Mouse (Mus musculus): ENCODE measurements around the gene Cx3cr1.

The Cx3cr1 gene

DNA sequence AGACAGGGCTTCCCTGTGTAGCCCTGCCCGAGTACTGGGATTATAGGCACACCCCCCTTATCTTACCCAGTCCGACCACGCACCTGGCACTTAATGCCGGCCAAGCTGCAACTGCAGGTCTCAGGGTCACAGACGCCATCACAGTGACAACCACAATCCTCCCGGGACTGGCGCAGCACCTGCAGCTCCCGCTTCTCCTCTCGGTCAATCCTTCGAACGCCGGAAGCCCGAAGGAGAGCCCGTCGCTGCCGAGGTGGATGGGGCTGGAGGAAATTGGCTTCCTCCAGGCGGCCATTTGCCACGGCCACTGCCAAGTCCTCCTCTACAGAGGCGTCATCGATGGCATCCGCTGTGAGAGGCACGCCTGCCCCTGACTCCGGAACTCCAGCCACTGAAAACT lies 96.4 kb downstream of the Cx3cr1 start:
- DNase-seq = peak; percentile 76 to 79

DNA sequence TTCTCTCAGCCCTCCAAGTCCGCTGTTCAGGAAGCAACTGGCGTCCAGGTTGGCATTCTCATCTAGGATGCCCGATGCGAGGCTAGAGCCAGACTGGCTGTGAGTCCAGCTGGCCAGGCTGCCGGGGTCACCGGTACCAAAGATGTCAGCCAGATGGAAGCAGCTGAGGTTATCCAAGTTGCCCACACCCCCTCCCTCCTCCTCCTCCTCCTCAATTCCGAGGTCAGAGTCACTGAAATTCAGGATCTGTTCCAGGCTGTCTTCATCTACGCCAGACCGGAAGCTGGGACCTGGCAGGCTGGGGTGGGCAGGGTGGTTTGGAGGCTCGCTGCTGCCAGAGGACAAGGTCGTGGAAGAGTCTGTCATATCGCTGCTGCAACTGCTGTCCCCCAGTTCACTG lies 97.1 kb downstream of the Cx3cr1 start:
- peak; percentile 89 to 91 for DNase-seq

DNA sequence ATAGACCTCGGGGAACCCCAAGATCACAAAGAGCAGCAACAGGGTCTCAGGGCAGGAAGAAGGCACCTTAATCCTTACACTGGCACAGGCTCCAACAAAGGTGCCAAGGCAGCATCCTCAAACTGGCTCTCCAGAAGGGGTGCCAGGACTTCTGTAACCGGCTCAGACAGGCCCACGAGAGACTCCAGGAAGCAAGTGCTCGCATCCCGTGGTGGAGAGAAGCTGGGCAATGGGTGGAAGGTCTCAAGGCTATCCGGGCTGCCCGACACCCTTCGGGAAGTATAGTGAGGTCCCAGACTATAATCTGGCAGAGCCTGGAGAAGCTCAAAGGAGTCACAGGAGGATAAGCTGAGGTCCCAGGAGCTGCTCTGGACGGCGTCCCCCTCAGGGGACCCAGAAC lies 97.5 kb downstream of the Cx3cr1 start:
- peak; percentile 54 to 63 for DNase-seq

DNA sequence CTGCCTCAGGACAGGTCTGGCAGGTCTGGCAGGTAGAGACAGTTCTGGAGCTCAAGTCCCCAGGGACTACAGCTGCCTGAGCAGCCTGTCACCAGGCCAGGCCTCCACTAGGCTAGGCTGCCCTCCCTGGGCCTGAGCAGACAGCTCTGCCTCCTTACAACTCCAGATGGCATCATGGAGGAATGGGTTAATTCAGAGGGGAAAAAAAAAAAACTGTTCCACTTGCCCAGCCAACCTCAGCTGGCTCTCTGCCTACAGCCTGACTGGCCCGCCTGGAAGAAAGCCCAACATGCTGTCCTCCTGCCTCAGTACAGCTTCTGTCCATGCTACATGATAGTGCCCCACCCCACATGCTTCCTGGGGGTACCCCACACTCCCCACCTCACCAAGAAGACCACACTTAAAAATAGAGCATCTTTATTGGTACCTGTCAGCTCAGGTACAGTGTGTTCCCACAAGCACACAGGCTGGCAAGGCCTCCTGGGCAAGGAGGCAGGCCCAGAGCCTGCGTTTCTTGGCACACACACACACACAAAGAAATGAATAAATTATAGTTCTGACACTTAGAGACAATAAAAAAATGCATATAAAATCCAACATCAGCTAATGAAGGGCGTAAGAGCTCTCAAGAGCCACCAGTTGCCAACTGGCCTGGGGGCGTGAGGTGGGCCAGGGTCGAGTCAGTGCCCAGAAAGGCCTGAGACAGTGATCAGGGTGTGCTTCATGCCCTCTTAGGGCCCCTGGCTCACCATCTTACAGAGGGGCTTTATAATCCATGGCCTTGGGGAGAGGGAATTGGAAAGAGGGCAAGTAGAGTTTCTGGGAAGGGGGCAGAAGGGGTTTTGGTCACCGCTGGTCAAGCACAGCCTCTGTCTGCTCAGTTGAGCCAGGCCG lies 98.7 kb downstream of the Cx3cr1 start:
- DNase-seq = peak; percentile 97 to 98

DNA sequence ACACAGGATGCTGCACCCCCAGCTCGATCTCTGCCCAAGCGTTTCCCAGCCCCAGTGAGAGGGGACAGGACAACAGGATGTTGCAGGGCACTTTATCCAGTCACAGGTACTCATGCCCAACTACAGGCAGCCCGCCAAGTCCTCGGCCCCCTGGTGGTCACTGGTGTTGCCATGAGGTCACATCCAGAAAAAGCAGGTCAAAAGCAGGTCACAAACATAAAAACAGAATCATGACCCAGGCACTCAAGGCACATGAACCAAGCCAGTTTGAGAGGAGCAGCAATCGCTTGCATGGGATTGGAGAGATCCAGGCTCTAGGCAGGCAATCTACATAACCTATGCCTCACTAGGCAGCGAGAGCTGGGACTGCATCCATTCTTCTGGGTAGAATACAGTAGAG lies 99.5 kb downstream of the Cx3cr1 start:
- peak; percentile 84 to 87 for DNase-seq

DNA sequence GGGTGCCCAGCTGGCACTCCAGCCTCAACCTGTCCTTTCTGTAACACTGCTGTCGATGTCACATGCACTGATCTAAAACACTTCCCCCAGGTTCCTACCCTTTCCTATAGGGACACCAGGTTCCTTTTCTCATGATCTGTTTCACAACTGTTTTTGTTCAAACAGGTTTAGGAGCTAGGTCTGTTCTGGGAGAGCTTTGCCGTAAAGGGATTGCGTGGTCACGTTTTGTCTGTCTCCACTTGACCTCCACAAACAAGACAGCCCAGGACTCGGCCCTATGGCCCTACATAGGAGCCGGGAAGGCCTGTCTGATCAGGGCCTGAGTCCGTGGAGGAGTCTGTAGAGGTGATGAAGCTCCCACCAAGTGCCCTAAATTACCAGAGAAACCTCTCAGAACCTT lies 99.9 kb downstream of the Cx3cr1 start:
- DNase-seq = no peak

DNA sequence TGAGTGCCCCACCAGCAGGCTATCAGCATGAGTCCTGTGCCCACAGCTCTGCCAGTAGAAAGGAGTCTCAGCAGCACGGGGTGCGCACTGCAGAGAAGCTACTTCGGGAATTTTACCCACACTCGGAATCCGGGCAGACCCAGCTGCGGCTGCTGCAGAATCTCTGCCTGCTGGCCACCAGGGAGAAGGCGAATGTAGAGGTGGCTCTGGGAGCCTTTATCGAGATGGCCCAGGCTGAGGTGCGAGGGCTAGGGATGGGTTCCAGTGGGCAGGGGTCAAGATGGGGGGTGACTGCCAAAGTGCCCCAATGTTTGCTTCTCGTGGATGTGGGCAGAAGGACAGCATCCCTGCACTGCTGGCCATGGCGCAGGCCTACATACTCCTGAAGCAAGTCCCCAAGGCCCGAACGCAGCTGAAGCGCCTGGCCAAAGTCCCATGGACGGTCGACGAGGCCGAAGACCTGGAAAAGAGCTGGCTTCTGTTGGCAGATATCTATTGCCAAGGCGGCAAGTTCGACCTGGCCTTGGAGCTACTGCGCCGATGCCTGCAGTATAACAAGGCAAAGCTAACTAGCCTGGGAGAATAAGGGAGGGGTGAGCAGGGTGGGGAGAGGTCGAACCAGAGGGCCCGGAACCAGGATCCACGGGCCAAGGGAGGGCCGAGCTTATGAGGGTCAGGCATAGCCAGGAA lies 103.3 kb downstream of the Cx3cr1 start:
- peak; percentile 58 to 65 for DNase-seq

DNA sequence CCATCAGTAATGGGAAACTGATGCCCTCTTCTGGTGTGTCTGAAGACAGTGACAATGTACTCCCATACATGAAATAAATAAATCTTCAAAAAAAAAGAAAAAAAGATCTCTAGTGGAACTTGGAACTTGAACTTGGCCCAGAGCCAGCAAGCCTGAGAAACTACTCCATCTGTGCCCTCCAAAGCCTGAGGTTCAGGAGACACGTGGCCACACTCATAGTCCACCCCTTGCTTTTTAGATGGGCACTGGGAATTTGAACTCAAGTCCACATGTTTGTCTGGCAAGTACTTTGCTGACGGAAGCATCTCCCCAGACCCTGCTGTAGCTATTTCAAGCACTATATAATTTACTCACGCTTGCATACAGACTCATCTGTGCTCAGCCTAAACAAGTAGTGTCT lies 104.5 kb downstream of the Cx3cr1 start:
- DNase-seq = peak; percentile 56 to 57

DNA sequence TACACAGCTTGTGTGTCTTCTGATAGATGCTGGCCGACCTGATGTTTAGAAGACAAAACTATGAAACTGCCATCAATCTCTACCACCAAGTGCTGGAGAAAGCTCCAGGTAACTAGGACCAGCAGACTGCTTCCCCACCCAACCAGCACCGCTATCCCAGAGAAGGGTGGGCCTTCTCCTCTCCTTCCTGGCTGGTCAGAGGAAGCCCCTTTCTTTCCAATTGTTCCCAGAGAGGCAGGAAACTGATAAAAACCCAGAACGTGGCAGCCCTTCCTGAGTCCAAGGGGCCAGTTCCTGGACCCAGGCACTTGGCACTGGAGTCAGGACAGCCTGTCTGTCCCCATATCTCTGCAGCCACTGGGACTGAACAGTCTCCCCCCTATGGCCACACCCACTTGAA lies 105.5 kb downstream of the Cx3cr1 start:
- no peak for DNase-seq

DNA sequence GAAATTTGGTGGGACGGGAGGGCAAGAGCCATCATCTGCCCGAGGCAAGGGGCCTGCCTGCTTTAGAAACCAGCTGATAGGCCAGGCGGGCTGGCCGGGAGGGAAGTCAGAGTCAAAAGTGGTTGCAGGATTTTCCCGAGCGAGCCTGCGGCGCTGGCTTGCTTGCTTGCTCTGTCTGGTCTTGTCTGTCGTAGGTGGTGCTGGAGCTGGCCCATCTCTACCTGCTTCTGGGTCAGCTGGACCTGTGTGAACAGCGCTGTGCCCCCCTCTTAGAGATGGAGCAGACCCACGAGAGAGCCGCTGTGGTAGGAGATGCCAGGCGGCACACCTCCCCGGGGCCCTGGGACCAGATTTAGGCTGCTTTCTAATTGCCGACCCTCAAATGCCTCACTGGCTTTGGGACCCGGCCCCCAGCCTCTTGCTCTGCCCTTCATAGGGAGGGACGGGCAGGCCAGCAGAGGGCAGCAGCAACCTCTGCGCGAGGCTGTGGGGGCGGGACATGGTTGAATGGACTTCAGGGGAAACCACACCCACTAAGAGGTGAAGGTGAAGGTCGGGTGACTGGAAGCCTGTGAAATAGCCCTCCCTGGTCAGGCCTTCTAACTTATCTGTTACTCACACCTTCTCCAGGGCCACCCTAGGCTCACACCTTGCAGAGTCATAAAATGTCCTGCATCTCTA lies 106.6 kb downstream of the Cx3cr1 start:
- DNase-seq = peak; percentile 81

DNA sequence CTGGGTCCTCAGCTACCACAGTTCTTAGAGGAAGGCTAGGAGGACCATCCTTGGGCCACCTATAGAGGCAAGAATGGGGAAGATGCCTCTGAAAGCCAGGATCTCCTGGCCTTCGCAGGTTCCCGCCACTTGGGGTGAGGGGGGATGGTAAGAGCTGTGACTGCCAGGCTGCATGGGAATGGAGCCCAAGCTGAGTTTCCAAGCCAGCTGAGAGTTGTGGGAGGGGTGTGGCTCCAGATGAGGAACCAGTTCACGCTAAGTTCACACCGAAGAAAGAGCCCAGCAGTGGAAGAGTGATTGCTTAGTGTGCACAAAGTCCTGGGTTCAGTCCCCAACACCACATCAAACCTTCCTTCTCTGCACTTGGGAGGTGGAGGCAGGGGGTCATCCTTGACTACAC lies 107.5 kb downstream of the Cx3cr1 start:
- no peak for DNase-seq

DNA sequence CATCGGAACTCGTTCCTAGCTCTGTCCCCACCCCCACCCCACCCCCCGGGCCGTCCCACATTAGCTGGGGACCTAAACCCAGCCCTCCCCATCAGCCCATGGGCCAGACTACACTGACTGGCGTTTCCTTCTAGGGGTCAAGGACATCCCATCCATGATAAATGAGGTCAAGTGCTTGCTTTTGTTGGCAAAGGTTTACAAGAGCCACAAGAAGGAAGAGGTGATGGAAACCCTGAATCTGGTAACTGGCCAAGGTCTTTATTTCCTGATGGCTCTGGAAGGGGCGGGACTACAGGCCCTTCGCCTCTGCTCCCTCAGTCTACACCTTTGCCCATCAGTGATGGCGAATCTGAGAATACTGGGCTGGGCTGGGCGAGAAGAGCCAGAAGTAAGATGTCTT lies 110.8 kb downstream of the Cx3cr1 start:
- no peak for DNase-seq

DNA sequence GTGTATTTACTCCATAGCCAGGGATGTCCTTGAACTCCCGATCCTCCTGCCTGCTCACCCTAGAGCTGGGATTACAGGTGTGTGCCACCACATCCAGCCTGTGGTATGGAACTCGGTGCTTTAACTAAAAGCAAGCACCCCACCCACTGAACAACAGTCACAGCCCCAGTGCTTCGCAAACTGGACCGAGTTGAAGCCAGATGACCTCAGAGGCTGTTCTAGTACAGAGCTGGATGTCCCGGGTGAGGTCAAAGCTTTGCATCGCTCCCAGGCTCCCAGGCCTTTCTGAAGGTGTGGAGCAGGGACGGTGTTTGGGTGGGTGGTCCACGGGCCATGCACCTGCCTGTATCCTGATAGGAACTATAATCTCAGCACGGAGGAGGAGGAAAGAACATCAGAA lies 118.3 kb downstream of the Cx3cr1 start:
- DNase-seq = no peak

DNA sequence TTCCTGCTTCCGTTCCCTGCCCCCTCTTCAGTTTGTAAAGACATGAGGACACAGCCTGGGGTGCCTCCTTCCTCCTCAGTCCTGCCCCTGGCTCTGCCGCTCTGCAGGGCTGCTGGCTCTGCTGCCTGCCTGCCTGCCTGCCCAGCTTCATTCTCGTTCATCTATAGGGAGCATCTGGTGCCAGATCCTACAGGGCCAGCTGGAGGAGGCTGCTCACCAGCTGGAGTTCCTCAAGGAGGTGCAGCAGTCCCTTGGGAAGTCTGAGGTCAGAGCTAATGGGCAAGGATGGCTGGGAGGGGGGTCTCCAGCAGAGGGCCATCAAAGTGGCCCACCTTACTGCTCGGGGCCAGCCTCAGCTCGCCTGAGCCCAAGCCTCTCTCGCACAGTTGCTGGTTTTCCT lies 119.2 kb downstream of the Cx3cr1 start:
- DNase-seq = peak in 1 of 2 experiments; percentile 53

DNA sequence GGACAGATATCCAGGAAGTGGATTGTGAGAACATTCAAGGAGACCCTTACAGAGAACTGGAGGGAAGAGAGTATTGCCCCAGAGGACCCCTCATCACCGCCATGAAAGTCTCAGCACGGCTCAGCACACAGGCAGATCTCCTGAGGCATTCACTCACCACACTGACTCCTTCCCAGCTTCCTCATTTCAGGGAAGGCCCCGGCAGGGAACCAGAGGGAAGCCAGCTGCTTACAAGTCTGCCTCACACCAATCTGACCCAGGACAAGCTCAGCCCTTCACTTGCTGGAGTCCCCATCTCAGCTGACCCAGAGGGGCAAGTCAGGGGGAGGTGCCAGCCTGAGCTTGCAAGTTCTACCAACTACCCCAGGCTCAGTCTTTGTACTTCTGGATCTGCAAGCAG lies 120.9 kb downstream of the Cx3cr1 start:
- no peak for DNase-seq

DNA sequence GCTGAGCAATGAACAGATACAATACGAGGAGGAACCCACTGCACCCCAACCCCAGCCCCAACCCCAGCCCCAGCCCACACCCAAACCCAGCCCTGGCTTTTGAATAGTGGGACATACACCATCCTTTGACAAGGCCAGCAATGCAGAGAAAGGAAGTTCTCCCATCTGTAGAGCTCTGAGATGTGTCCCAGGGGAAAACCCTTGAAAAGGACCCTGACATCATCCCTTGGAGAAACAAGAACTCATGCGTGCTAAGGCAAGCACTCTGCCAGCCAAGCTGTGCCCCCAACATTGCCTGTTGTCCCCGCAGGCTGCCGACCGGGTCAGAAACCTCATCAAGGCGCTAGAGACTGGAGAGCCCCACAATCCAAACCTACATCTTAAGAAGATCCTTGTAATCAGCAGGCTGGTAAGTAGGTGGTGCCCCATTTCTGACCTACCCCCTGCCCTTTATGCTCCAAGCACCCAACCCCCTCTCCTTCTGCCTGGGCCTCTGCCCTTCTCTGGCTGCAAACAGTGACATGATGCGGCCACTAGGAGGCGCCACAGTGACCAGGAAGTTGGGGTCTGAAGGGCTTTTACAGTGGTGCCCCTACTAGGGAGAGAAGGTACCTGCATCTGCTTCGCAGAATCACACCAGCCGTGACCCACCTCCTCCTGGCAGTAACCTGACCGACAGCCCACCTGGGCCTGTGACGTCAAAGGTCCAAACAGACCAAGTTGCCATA lies 124.3 kb downstream of the Cx3cr1 start:
- DNase-seq = peak in 1 of 2 experiments; percentile 49

DNA sequence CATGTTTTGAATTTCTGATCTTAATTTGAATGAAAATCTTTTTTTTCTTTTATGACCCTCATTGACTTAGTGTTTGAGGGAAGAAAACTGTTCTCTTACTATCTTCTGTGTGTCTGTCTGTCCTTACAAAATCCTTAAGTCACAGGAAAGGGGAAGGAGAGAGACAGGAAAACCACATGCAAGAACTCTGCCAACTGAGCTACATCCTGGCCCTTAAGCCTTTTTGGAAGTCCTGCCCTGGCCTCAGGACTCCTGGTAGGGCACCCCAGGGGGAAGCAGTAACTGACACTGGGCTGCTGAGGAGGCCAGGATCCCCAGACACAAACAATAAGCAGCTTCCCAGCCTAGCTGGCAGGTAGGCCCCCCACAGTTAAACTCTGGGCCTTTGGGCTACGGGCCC lies 126.4 kb downstream of the Cx3cr1 start:
- no peak for DNase-seq

DNA sequence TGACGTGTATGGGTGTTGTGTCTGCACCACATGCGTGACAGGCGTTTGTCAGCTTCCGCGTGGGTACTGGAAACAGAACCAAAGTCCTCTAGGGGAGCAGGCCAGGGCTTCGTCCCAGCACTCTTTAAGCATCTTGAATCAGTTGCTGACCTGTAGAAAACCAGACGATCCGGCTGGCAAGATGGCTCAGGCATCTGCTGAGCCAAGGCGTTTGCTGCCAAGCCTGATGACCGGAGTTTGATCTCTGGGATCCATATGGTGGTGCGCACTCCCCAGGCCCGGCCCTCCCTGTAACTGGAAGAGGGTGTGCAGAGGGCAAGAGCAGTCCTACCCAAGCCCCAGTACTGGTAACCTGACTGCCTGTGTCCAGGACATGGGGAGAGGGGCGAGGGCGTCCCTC lies 127.8 kb downstream of the Cx3cr1 start:
- peak; percentile 72 to 81 for DNase-seq

DNA sequence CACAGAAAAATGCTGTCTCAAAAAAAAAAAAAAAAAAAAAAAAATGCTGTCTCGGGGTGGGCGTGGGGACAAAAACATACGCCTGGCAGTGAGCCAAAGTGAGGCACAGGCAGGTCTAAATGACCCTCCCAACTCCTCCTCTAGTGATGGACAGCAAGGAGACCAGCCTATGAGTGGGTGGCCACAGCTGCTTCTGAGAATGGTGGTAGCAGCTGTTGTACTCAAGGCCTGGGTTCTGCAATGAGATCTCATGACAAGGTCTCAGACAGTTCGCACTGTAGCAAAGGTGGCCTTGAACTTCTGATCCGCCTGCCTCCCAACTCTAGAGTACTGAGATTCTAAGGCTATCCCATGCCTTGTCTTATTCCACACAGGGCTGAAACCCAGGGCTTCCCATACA lies 128.3 kb downstream of the Cx3cr1 start:
- DNase-seq = peak in 1 of 2 experiments; percentile 29

DNA sequence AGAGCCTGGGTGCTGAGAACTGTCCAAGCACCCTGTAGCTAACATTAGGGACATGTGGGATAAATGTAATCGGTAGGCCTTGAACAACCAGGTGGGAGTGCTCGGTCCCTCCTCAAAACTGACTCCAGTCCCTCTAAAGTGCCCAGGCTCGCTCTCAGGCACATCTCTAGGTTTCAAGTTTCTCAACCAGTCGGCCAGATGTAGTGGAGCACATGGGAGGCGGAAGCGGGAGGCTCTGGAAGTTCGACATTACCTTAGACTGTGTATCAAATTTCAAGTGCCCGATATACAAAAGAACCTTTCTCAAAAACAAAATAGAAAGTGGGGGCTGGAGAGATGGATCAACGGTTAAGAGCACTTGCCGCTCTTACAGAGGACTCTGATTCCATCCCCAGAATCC lies 130.0 kb downstream of the Cx3cr1 start:
- no peak for DNase-seq

DNA sequence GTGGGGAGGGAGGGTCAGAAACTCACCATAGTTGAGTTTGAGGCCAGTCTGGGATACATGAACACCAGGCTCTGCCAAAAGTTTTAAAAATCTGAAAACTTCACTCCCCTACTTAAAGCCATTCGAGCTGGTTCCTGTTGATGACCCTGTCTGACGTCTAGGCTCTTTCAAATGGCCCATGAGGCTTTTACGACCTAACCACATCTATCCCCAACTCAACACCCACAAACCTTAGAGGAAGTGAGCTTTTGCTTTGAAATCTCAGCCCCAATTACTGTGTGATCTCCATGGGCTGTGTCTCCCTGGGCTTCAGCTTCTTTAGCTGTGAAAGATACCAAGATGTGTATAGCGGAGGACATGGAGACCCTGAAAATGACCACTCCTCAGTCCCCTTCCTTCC lies 131.2 kb downstream of the Cx3cr1 start:
- no peak for DNase-seq

DNA sequence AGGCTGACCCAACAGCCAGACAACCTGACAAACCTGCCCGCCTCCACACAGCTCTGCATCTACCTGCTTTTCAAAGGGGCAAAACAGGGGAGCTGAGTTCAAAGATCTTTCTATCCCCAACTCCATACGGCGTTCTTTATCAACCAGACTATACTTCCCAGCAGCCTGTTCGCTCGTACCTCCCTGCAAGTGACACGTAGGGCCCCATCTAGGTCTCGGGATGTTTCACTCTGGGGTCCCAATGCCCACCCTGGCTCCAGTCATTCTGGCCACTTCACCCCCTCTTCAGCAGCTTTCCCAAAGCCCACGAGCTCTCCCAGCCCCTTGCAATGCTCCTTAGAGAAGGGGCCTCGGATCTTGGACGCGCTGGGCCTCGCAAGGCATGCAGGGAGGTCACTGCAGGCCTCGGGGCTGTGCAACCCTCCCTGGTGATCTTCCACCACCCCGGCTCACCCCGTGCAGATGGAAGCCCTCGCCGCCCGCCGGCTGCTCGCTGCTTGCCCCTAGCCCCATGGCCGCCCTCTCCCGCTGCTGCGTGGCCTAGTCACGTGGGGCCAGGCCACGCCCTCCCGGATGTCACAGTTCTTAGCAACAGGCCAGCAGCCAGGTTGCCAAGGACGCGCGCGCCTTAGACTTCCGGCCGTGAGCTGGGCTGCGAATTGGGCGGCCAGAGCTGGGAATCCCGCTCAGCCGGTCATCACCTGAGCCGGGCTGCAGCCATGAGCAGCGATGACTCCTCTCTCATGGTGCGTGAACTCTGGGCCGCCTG lies 132.5 kb downstream of the Cx3cr1 start, which contains the start of the genes Gorasp1 and Ttc21a:
Gorasp1 (minus strand) TSS at position 561 of the 769 bp plus-strand sequence.
Ttc21a (plus strand) TSS at position 602 of the 769 bp plus-strand sequence.
- peak; percentile 98 to 99 for DNase-seq

All from cerebellum, postnatal 10 days (tissue).